Mouse (Mus musculus) hematopoietic multipotent progenitor cell, adult 10-12 weeks (in vitro differentiated cells): ENCODE data around the gene Slfn5. TPM values are rescaled to one million over a fixed set of nuclear protein-coding genes. Genes with fewer than 3 reads are reported as not detected.

Source experiments
- polyA plus RNA-seq: library from polyadenylated mRNA; stranded (reverse); fragments of >175 nt; gene quantifications from 2 replicates; pipeline ENCODE4 v1.2.3, GENCODE M21; 2012; ENCODE audit warnings: low replicate concordance

Gene Slfn5
- polyA plus RNA-seq = 3.3 and 6.3 TPM in 2 replicates

DNA sequence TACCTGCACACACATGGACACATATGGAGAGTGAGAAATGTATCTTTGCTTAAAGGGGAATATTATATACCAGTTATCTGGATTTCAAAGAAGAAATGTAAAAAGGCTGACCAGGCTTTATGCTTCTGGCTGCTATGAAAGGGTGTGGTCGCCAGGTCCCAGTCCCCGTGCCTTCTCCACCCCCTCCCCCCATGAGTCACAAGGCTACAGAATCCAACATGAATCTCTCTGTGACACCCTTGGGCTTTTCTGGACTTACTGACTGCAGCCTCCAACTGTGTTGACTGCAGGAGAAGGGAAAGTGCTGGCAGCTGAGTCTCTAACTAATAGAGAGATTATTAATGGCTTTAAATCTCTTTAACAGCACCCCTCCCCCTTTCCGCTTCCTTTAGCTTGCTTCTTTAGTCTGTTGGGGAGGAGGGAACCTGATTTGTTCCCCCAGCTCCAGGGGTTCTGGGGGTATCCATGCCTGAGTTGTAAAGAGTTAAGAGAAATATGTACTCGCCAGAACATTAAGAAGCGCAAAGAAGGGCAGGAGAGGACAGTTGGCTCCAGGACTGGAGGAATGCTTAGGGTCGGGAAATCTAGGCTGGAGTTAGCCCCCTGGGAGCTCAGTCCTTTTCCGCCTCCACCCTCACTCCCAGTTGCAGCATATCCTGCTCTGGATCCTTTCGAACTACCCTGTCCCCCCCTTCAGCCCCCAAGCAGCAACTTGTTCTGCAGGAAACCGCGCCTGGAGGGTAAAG lies at the start of gene Slfn5:
Gene Slfn5, plus strand, starts transcription at position 614 of the 746 bp plus-strand sequence.

GRCm38 (mm10) chr11:82907651-82908607 lies 43.2 kb upstream of the Slfn5 start, which contains the start of gene Nle1:
Gene Nle1, minus strand, starts transcription at chr11:82908411.

GRCm38 (mm10) chr11:82910250-82910649 lies 40.9 kb upstream of the Slfn5 start, which contains the start of gene Unc45b:
Gene Unc45b, plus strand, starts transcription at chr11:82910550.

GRCm38 (mm10) chr11:82991469-82992166 lies 40.5 kb downstream of the Slfn5 start, which contains the start of gene Slfn9:
Gene Slfn9, minus strand, starts transcription at chr11:82991830.

Other genes with a start within 250 kb of the Slfn5 start
- 0.12 TPM in 1 of 2 replicates, not detected in the other for gene Cct6b, start 187.0 kb upstream of the Slfn5 start, polyA plus RNA-seq
- 17.5 and 18.7 TPM in 2 replicates for gene Zfp830, start 187.0 kb upstream of the Slfn5 start, polyA plus RNA-seq
- gene Lig3, start 170.2 kb upstream of the Slfn5 start, polyA plus RNA-seq = 31.6 and 69.0 TPM in 2 replicates
- 7.1 and 23.2 TPM in 2 replicates for gene Rffl, start 80.1 kb upstream of the Slfn5 start, polyA plus RNA-seq
- gene Rad51d, start 60.7 kb upstream of the Slfn5 start, polyA plus RNA-seq = 13.1 and 13.3 TPM in 2 replicates
- not detected in 2 replicates for gene Fndc8, start 59.2 kb upstream of the Slfn5 start, polyA plus RNA-seq
- 27.6 and 35.0 TPM in 2 replicates for gene Nle1, start 42.9 kb upstream of the Slfn5 start, polyA plus RNA-seq
- gene Unc45b, start 40.8 kb upstream of the Slfn5 start, polyA plus RNA-seq = 0.08 TPM in 1 of 2 replicates, not detected in the other
- gene Slfn9, start 40.5 kb downstream of the Slfn5 start, polyA plus RNA-seq = 2.2 and 2.5 TPM in 2 replicates
- gene Slfn8, start 69.5 kb downstream of the Slfn5 start, polyA plus RNA-seq = 11.8 and 12.1 TPM in 2 replicates
- 10.8 and 26.5 TPM in 2 replicates for gene Slfn2, start 113.8 kb downstream of the Slfn5 start, polyA plus RNA-seq
- 9.3 and 9.7 TPM in 2 replicates for gene Slfn1, start 165.5 kb downstream of the Slfn5 start, polyA plus RNA-seq
- 1.4 and 2.3 TPM in 2 replicates for gene Slfn4, start 223.8 kb downstream of the Slfn5 start, polyA plus RNA-seq
- 0.18 and 0.36 TPM in 2 replicates for gene Slfn3, start 240.0 kb downstream of the Slfn5 start, polyA plus RNA-seq